Comparison of ENCODE assay signal across 30 mouse cellular contexts in the genomic region with DNA sequence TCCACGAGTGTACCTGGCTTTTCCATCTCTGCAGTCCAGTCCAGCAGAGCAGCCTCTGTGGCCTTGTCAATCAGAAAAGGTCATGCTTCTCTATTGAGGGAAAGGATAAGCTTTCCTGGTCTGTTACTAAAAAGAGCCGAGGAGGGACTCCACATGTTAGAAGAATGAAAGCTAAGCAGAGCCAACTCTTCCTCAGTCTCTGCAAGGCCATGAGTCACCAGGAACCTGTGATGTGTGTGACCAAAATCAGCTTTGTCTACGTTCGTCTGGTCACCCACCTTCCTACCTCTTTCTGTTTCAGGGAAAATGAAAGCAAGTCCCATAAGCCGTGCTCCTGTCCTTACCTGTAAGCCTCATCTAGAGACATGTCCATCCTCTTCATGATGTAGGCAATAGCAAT.
DNase-seq lines count a peak whose midpoint lies in the region; ATAC-seq lines count a peak whose summit lies in the region.
"Had no signal": no experiment of that assay in that cellular context is flagged by ENCODE, and none has a peak within 500 bp of the region (broad histone marks: within the 10 kb centered on the region; RNA-seq: fewer than 3 reads in every experiment).

No protein-coding gene starts in this region.

- H3K27ac ChIP-seq in heart, embryonic 10.5 days = no peak overlapping the region
- no peak overlapping the region; the same call in 1 of the 2 replicates for H3K27ac ChIP-seq in heart, embryonic 12.5 days (ENCODE audit: poor library complexity, severe bottlenecking)
- no peak overlapping the region for H3K27ac ChIP-seq in limb, embryonic 10.5 days
- H3K27ac ChIP-seq: embryonic facial prominence, embryonic 10.5 days; embryonic facial prominence, embryonic 13.5 days; forebrain, embryonic 12.5 days; forebrain, embryonic 15.5 days; gastrocnemius, adult 2 months; heart, embryonic 15.5 days; hindbrain, embryonic 12.5 days; hindbrain, embryonic 15.5 days had no signal

- H3K36me3 ChIP-seq in heart, embryonic 10.5 days = peaks cover 63% of the 10 kb centered on the region
- H3K36me3 ChIP-seq in heart, embryonic 12.5 days = peaks cover 77% of the 10 kb centered on the region
- H3K36me3 ChIP-seq in limb, embryonic 10.5 days = peaks cover 48% of the 10 kb centered on the region
- H3K36me3 ChIP-seq: hindbrain, embryonic 15.5 days had no signal

- peaks cover 31% of the 10 kb centered on the region for H3K4me1 ChIP-seq in heart, embryonic 10.5 days
- peaks cover 30% of the 10 kb centered on the region for H3K4me1 ChIP-seq in heart, embryonic 12.5 days (replicated peaks)
- no peaks in the 10 kb centered on the region for H3K4me1 ChIP-seq in limb, embryonic 10.5 days
- H3K4me1 ChIP-seq: embryonic facial prominence, embryonic 10.5 days; embryonic facial prominence, embryonic 13.5 days; forebrain, embryonic 12.5 days; hindbrain, embryonic 12.5 days; hindbrain, embryonic 15.5 days had no signal

- DNase-seq in adrenal gland, adult 2 months = peak; percentile 25
- DNase-seq in adrenal gland, postnatal 4 days (ENCODE audit: low spot score in 2 of 2) = no peak
- DNase-seq in heart, embryonic 10.5 days (ENCODE audit: low spot score) = peak; percentile 51
- DNase-seq in brain, adult 2 months (ENCODE audit: low read depth, low spot score) = peak; percentile 46
- DNase-seq in limb, embryonic 10.5 days (ENCODE audit: low spot score) = no peak
- DNase-seq: adrenal gland, adult 8-10 months; adrenal gland, postnatal 36 days; B cell, adult 2 months; cerebellum, adult 11-12 months; cerebellum, adult 8-10 months; cerebellum, postnatal 10 days; cerebellum, postnatal 36 days; embryo, embryonic 11 days; gastrocnemius, adult 2 months; gastrocnemius, postnatal 14 days; heart, adult 18-20 months; heart, postnatal 10 days had no signal

- H3K4me2 ChIP-seq in heart, embryonic 12.5 days = no peak overlapping the region
- H3K4me2 ChIP-seq: embryonic facial prominence, embryonic 13.5 days; forebrain, embryonic 12.5 days; forebrain, embryonic 15.5 days; heart, embryonic 15.5 days; hindbrain, embryonic 12.5 days; hindbrain, embryonic 15.5 days had no signal

- H3K27me3 ChIP-seq in heart, embryonic 10.5 days (ENCODE audit: insufficient read depth, poor library complexity, severe bottlenecking) = no peaks in the 10 kb centered on the region
- no peaks in the 10 kb centered on the region for H3K27me3 ChIP-seq in heart, embryonic 12.5 days (replicated peaks)
- H3K27me3 ChIP-seq in limb, embryonic 10.5 days (ENCODE audit: low read depth, poor library complexity, severe bottlenecking) = no peaks in the 10 kb centered on the region
- H3K27me3 ChIP-seq: CH12.LX; embryonic facial prominence, embryonic 13.5 days; forebrain, embryonic 12.5 days; forebrain, embryonic 15.5 days; heart, embryonic 15.5 days; hindbrain, embryonic 12.5 days; hindbrain, embryonic 15.5 days; Patski had no signal

- H3K9ac ChIP-seq in heart, embryonic 12.5 days = no peak overlapping the region
- H3K9ac ChIP-seq: embryonic facial prominence, embryonic 13.5 days; forebrain, embryonic 12.5 days; forebrain, embryonic 15.5 days; heart, embryonic 15.5 days; hindbrain, embryonic 12.5 days; hindbrain, embryonic 15.5 days had no signal

- H3K4me3 ChIP-seq in heart, embryonic 10.5 days = no peak overlapping the region
- H3K4me3 ChIP-seq in heart, embryonic 12.5 days = no peak overlapping the region
- no peak overlapping the region for H3K4me3 ChIP-seq in limb, embryonic 10.5 days
- H3K4me3 ChIP-seq: embryonic facial prominence, embryonic 10.5 days; embryonic facial prominence, embryonic 13.5 days; erythroblast, embryonic 14.5 days; forebrain, embryonic 12.5 days; forebrain, embryonic 15.5 days; gastrocnemius, adult 2 months; heart, embryonic 15.5 days; hindbrain, embryonic 12.5 days; hindbrain, embryonic 15.5 days had no signal

- WGBS in heart, embryonic 10.5 days = 74% methylated on average over 5 of the region's 5 CpGs
- WGBS in heart, embryonic 12.5 days = 71% methylated on average over 5 of the region's 5 CpGs
- WGBS in limb, embryonic 10.5 days = 90% methylated on average over 5 of the region's 5 CpGs

- no peaks in the 10 kb centered on the region for H3K9me3 ChIP-seq in heart, embryonic 10.5 days
- H3K9me3 ChIP-seq in heart, embryonic 12.5 days (replicated peaks) = no peaks in the 10 kb centered on the region
- H3K9me3 ChIP-seq in limb, embryonic 10.5 days (replicated peaks) = no peaks in the 10 kb centered on the region
- H3K9me3 ChIP-seq: embryonic facial prominence, embryonic 10.5 days; embryonic facial prominence, embryonic 13.5 days; forebrain, embryonic 12.5 days; forebrain, embryonic 15.5 days; G1E; heart, embryonic 15.5 days; hindbrain, embryonic 12.5 days; hindbrain, embryonic 15.5 days had no signal

- ATAC-seq in heart, embryonic 12.5 days (ENCODE audit: insufficient number of reproducible peaks, low FRiP score) = no peak
- ATAC-seq: forebrain, embryonic 15.5 days; intestine, postnatal 0 days; Patski had no signal

Comparison
In these comparisons a context has a peak if more than half of its experiments do, and no peak if none do; other contexts are left out.
1. DNase-seq: peak in adrenal gland, adult 2 months (single experiment), heart, embryonic 10.5 days (single experiment) and brain, adult 2 months (single experiment); none in adrenal gland, postnatal 4 days (0 of 2) and limb, embryonic 10.5 days (single experiment).